Mouse (Mus musculus) embryo, embryonic 9.5 days (tissue): ENCODE data around the gene Tab1.

Experiments used
- DNase-seq: peaks from one replicate; pipeline ENCODE4 v3.0.0-alpha.2; 2017; ENCODE audit errors: extremely low spot score

The Tab1 gene

DNA sequence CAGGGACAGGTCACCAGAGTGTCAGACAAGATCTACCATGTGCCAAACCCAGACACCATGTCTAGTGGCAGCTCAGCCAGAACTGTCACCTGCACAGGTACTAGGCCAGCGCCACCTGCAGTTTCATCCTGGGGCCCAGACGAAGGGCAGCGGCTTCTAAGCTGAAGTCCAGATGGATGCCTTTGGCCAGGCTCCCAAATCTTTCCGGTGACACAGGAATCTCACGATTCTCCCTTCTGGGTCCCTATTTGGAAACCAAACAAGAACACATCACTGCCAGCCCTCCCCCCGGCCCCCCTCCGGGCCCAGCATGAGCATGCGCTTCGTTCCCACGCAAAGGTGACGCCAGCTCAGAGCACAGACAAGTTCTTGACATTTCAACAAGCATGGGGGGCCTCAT, 30.3 kb downstream of the Tab1 start:
- DNase-seq: no peak

DNA sequence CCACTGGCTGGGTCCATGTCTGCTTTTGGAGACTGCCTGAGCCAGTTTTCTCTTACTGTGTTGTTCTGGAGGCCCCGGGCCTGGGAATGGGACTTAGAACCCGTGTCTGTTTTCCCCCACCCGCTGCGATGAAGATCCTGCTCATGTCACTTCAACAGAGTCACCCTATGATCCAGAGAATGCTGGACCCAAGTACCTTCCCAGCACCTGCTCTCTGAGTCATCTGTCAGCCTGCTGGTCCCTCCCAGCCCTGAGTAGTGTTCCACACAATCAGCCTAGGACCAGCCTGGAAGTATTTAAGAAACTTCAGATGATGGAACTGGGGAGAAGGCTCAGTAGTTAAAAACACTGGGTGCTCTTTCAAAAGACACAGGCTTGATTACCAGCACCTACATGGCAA, 30.8 kb downstream of the Tab1 start:
- DNase-seq: no peak

DNA sequence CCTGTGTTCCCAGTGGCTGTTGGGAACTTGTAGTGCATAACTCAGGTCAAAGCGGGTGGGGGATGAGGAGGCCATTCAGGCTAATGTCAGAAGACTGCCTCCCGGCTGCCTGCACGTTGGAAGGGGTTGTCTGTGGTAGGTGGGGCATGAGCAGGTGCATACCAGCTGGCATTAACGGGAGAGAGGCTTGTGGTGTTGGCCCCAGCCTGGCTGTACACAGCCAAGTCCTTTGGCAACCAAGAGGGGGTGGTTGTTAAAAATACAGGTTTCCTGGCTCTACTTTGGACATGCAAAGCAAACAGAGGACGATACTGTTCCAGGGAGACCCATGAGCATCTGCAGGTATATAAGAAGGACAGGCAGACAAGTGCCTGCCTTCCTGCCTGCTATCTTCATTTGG, 32.5 kb downstream of the Tab1 start:
- no peak for DNase-seq

DNA sequence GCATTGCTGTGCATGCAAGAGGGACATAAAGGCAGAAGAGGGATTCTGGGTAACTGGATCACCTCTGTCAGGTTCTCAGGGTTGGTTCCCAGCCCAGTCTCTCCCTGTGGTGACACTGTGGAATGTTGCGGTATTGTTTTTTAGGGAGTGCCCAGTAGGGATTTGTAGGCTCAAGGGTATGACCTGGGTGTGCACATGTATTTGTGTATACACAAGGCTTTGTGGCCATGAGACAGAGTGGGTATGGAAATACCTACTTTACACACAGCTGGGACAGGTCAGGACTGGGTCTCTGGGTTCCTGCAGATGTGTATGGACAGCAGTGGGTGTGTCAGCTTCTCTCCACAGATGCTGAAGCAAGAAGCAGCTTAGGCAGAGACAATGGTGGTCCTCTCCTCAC, 36.6 kb downstream of the Tab1 start:
- no peak for DNase-seq

DNA sequence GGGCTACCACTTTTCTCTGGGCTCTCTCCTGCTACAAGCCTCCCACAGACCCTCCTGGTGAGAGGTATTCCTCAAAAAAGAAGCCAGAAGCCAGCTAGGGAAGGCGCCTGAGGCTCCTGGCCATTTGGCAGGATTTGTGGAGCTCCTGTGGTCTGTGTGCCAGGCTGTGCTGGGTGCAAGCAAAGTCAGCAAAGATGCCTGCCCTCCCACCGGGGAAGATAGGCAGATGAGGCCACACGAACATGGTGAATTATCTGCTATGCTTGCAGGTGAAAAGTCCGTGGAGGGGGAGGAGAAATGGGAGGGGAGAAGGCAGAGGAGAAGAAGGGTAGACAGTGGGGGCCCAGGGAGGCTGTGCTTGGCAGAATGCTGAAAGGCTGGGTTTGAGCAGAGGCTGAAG, 37.4 kb downstream of the Tab1 start:
- DNase-seq: no peak

DNA sequence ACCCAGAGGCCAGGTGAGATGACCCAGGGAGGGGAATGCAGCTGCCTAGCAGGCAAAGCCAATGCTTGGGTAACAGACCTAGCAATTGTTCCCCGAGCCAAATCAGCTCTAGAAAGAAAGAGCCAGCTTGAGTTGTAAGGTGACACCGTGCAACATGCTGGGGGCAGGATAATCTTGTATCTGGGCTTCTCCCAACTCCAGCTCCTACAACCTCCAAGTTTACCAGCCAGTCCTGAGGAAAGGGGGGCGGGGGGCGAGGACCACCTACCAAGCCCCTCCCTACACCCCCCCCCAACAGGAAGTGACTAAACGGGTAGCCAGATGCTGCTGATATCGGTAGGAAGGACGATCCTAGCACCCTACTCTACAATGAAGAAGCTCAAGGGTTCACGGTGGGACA, 38.4 kb downstream of the Tab1 start:
- peak; percentile 48 for DNase-seq

DNA sequence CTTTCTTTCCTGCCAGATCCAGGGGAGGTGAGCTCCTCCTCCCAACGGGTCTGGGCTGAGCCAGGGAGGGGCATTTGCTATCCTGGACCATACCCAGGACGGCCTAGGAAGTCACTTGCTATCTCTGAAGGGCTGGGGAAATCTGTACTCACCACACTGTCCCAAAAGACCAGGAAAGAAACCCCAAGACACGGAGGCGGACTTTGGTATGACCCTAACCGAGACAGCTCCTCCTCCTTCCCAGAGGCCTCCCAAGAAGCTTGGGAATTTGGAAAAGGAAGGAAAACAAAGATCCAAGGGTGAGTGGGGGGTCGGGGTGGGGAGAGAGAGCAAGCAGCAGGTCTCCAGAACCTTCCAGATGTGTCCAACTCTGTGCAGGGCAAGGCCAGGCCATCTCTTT, 38.9 kb downstream of the Tab1 start:
- peak; percentile 19 for DNase-seq

DNA sequence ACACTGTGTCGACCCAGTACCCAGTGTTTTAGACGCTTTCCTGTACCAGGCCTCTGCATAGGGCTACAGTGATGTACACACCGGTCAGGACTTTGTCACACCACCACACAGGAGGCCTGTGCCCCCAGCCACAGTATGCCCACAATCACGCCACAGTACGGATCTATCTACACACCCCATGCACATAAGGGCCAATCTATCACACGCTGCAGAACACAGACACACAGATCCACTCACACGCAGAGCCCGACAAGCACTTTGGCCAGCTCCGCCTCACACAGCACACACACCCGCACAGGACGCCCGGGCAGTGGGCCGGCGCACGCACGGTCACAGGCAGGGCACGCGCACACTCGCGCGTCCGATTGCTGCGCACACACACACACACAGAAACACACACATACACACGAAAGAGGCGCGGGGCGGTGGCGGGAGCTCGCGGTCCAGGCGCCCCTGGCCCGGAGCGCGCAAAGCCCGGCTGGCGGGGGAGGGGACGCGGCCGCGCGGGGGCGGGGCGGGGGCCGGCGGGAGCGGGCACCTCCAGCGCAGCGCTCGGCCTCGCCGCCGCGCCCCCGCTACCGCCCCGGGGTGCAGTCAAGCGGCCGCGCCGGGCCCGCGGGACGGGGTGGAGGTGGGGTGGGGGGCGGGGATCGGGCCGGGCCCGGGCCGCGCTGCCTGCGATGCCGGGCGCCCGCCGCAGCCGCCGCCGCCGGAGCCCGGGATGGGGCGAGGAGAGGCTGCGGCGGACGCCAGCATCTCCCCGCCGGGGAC, 40.3 kb downstream of the Tab1 start, which contains the start of gene Mgat3:
Gene Mgat3 (plus strand): TSS at position 721 of the 771 bp plus-strand sequence.
- DNase-seq: peak; percentile 69

DNA sequence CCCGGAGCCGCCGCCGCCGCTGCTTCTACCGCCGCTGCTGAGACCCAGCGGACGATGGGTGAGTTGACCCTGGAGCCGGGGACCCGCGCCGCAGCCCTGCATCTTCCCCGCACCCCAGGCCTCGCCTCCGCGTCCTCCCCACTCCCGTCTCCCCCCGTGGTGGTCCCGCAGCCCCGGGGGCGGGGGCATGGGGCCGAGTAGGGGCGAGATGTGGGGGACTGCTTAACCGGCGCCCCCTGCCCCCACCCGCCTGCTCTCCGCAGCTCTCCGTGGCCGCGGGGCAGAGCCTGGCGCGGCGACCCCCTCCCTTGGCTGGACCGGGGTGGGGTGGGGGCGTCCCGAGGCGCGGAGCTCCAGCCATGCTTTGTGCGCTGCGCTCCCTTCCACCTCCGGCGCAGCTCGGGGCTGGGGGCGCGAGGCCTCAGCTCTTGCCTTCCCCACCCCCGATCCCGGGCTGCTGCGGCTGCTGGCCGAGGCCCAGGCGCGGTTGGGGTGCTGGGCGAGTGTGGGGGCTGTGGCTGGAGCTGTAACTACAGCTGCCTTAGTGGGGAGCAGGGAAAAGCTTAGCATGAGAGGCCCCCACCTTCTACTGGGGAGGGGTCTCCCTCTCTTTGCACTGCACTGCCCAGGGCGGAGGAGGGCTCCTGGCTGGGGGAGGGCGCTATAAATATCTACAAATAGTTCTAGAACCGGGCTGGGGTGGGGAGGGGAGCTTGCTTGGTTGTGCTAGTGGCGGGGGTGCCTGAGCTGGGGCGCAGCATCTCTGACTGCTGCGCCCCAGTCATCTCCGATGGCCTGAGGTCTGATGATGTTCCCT, 41.1 kb downstream of the Tab1 start:
- DNase-seq: peak; percentile 58

DNA sequence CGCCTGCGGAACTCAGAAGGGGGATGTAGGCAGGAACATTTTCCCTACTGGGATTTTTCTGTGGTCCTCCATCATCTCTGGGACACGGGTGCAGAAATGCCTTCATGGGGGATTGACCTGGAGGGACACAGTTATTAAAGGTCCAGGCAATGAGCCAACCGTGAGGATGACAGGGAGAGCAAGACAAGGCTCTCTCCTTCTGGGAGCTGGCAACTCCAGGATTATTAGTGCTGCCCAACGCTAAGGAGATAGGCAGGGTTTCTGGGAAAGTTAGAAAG, 41.6 kb downstream of the Tab1 start:
- DNase-seq: no peak

DNA sequence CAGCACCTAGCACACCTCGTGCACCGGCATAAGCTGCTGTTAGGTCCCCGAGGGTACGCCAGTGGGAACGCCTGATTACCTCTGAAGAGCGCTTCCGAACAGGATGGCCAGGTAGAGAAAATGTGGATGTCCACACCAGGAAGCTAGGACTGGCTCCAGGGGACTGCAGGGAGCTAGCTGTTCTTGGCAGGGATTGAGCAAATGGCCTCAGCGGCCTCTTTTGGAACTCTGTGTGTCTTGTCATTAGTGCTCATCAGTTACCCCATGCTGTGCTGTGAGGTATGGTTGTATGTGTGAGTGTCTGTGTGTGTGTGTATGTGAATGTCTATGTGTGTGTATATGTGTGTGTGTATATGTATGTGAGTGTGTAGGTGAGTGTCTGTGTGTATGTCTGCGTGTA, 42.4 kb downstream of the Tab1 start:
- DNase-seq: no peak

DNA sequence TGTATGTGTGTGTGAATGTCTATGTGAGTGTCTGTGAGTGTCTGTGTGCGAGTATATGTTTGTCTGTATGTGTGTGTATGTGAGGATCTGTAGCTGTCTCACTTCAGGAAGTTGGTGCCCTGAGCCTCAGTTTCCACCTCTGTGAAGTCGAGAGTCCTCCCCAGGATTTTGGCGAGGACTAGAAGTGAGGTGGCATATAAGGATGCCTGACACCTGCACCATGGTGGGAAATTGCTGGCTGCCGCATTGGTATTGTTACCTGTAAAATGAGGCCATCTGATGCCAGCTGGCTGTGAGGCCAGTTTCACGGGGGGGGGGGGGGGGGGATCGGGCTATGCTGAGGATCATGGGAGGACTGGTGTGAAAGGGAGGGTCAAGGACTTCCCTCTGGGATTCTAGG, 42.8 kb downstream of the Tab1 start:
- DNase-seq: no peak

DNA sequence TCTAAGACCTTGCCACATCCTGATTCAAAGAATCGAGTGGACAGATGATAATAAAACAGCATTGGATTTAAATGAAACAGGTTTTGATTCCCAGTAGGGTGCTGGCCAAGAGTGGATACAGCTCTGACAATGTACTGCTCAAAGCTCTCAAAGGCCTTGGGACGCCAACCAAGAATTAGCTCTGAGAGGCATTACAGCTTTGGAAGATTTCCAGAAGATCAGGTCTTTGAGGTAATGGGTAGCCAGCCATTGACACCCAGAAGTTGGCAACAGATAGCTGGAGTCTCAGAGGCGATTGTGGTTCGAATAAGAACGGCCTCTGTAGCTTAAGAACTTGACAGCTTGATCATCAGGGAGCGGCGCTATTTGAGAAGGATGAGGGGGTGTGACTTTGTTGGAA, 48.6 kb downstream of the Tab1 start:
- DNase-seq: no peak

DNA sequence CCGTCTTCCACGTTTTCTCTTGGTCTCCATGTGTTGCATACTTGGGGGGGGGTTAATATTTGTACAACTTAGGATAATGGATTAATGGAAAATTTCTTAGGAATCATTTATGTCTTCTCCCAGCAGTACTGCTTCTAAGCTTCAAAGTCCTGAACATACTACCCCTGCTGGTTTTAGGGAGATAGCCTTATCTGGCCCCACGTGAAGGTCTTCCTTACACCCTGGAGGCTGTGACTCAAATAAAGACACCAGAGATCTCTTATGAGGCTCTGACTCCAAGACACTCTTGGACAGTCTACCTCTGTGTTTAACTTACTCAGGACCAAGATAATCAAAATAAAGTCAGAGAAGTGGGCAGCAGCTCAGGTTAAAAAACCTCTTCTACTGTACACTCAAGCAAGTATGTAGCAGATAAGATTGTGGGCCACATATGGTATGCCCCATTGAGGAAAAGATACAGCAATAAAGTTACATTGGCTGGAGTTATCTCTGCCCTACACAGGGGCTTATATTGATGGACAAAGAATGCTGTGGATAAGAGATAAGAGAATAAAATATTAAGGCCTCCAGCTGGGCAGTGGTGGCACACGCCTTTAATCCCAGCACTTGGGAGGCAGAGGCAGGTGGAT, 49.3 kb downstream of the Tab1 start:
- no peak for DNase-seq

DNA sequence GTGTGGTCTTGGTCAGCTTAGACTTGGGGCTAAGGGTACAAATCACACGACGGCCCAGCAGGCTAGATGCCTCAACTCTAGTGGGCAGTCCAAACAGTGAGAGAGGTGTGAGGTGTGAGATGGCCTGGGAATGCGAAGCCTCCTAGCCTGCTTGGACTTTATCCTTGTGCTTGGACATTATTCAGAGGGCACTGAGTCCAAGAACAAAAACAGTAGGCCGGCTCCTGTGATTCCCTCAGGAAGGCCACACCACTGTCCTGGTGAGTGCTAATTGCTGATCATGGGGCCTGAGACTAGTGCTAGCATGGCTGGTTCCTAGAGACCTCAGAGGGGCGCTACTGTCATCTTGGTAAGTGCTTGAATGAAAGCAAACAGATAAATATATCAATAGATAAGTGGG, 56.0 kb downstream of the Tab1 start:
- DNase-seq: no peak

DNA sequence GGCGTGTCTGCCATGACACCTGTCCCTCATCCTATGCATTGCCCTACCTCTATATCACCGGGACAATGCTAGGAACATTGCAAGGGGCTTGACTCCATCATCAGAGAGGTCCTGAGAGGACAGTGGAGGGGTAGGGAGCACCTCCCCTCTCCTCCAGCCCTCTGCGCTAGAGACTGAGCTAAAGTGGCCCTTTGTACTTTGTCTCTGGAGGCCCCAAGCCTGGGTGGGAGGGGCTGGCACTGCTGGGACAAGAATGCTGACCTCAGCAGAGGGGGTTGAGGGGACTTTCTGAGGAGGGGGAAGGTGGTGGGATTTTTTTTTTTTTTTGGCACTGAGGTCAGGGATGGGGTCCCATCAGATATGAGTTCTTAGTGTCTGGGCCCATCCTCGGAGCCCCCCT, 57.1 kb downstream of the Tab1 start:
- DNase-seq: no peak

DNA sequence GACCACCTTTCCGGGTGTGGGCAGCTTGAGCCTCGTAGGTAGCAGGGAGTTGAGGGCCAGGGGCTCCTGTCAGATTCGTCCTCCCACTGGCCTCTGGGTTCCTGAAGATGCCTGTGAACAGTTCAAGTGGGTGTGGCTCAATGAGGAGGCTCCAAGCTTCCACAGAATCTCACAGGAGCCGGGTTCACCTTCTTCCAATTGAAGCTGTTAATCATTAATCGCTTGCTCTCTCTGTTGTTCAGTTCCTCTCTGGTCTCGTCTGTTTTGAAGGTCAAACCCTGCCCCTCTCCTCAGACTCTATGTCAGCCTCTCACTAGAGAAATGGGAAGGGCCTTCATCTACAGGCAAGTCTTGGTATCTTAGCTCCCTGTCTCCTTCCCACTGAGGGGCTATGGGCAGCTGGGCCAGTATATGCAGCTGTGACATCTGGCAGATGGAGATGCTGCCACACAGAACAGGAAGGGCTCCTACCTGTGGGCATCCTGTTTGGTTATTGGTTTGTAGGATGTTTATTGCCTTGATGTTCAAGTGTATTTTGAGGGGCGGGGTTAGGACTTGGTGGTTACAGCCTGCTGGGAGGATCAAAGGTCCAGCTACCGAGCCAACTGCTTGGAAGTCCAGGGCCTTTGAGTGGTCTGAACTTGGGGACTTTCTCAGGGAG, 58.8 kb downstream of the Tab1 start:
- DNase-seq: no peak

DNA sequence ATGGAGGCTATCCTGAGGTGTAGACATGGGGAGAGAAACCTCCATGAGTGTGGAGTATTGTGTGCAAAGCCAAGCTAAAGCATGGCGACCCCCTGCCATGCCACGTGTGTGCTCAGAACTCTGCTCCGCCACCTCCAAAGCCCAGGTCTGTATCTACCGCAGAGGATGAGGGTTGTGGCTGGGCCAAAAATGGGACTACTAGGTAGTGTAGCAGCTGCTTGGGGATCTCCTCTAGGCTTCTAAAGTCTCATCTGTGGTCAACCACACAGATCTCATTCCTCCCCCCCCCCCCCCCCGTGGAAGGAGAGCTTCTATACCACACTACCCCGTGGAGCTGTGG, 59.3 kb downstream of the Tab1 start:
- DNase-seq: no peak

DNA sequence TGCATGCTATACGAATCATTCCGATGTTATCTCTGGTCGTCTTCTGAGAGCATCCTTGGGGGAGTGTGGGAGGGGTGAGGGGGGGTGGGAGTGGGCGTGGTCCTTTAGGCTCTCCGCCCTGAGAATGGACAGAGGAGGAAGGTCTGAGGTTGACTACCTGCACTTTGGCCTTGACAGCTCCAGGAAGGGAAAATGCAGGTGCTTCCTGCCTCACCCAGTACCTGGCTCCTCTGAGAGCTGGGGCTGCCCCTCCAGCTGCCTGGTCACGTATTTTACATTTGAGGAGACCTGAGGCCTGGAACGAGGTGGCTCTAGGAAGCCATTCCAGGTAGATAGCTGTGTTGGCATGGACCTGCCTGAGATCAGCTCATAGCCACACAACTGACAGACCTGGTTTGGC, 59.9 kb downstream of the Tab1 start:
- no peak for DNase-seq

DNA sequence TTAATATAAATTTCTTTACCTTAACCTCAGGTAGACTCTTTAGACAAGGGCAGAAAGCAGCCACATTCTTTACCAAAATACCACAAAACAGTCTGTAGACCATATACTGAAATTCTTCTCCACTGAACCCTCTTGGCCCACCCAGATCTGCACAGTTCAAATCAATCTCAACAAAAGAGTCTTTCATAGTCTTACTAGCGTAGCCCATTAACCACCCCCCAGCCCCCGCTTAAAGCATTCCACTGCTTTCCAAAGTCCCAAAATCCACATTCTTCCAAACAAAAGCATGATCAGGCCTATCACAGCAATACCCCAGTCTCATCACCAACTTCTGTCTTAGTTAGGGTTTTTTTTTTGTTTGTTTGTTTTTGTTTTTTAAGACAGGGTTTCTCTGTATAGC, 66.6 kb downstream of the Tab1 start:
- DNase-seq: no peak

DNA sequence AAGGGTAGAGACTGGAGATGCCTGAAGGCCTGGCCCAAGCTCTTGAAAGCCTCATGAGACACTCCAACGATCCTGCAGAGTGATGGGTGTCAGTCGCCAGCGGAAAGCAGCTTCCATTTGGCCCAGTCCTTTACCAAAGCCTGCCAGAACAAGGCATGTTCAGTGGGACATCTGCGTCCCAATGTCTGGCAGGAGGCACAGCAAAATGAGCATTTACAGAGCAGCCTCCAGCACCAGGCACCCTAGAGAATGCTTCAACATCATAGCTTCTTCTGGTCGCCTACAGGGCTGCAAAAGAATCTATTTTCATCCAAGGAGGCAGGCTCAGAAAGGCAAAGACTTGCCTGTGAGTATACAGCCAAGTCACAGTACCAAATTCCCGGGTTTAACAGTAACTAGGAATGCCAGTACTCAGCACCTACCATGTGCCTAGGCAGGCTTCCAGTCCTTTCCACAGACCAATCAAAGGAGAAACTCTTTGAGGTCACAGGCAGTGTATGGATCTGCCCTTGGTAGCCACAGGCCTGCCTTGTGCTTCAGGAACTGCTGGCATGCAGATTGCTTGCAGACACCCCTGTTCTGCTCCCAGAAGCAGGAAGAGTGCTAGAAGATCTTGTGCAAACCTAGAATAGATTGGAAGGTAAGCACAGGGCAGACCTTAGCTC, 69.3 kb downstream of the Tab1 start:
- no peak for DNase-seq

DNA sequence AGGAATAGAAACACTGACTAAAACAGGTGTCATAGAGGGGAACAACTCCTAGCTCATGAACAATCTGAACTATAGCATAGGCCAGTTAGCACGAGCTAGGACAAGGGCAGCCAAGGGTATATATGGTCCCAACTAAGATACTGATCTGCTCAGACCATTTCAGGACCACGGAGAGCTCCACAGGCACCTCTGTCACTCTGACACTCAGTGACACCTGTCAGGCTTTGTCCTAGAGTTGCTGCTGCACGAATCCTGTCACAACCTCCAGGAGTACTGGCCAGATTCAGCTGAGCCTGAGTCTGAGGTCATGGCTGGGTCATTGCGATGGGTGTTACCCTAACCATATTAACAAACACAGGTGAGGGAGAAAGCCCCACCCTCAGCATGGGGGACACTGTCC, 70.5 kb downstream of the Tab1 start:
- DNase-seq: no peak
